Mouse (Mus musculus) intestine, embryonic 16.5 days (tissue): ENCODE data around the gene Ush2a. TPM values are rescaled to one million over a fixed set of nuclear protein-coding genes. Genes with fewer than 3 reads are reported as not detected.

Experiments used
- ATAC-seq: fragments of 200-750 bp; cut with Nextera tagmentation; 2 replicates; pipeline ENCODE4 v1.8.0; 2017; ENCODE audit warnings: moderate TSS enrichment, moderate library complexity
- H3K27ac ChIP-seq: fragments of 300-500 bp; sonication (generic); 2 replicates; pipeline ENCODE4 v1.5.1; 2014; ENCODE audit warnings: mild to moderate bottlenecking, low read length
- H3K27me3 ChIP-seq: fragments of 300-500 bp; sonication (generic); replicated peaks from 2 replicates; pipeline ENCODE4 v1.6.1; 2014; ENCODE audit warnings: low read length, control low read depth, mixed read lengths; ENCODE audit not compliant: control insufficient read depth, insufficient read depth
- H3K36me3 ChIP-seq: fragments of 300-500 bp; sonication (generic); 2 replicates; pipeline ENCODE4 v1.6.1; 2014; ENCODE audit warnings: low read length, control low read depth; ENCODE audit not compliant: control insufficient read depth, insufficient read depth
- H3K4me1 ChIP-seq: fragments of 300-500 bp; sonication (generic); 2 replicates; pipeline ENCODE4 v1.6.1; 2014; ENCODE audit warnings: low read length, control low read depth, mixed read lengths; ENCODE audit not compliant: control insufficient read depth, insufficient read depth
- H3K4me2 ChIP-seq: fragments of 300-500 bp; sonication (generic); 2 replicates; pipeline ENCODE4 v1.6.1; 2014; ENCODE audit warnings: low read depth, low read length, control low read depth
- H3K4me3 ChIP-seq: fragments of 300-500 bp; sonication (generic); 2 replicates; pipeline ENCODE4 v1.5.1; 2014; ENCODE audit warnings: mild to moderate bottlenecking, low read length
- H3K9ac ChIP-seq: fragments of 300-500 bp; sonication (generic); 2 replicates; pipeline ENCODE4 v1.6.1; 2014; ENCODE audit warnings: low read depth, low read length
- H3K9me3 ChIP-seq: fragments of 300-500 bp; sonication (generic); 2 replicates; pipeline ENCODE4 v1.6.1; 2016; ENCODE audit warnings: low read length, control low read depth; ENCODE audit not compliant: control insufficient read depth
- WGBS: fragments of 180-500 bp; shearing (Covaris S2); extraction: QIAGEN DNeasy Blood & Tissue Kit; methylation state at CpG from one replicate; pipeline ENCODE4 v1.1.7; 2014; 5-methylcytosine and 5-hydroxymethylcytosine counted together
- polyA plus RNA-seq: library from polyadenylated mRNA; unstranded; fragments of >200 nt; fragmentation: Nextera tagmentation; extraction: Ambion mirVana; gene quantifications from 2 replicates; pipeline ENCODE4 v1.2.1, GENCODE M21; 2015

The Ush2a gene
- polyA plus RNA-seq, 1 experiment from 2014 or later: 0.06 TPM

- no peak for ATAC-seq
- no peaks in the 10 kb centered on the region for H3K36me3 ChIP-seq
- H3K27me3 ChIP-seq: no peaks in the 10 kb centered on the region
- H3K4me1 ChIP-seq: no peaks in the 10 kb centered on the region
- H3K4me2 ChIP-seq: no peak overlapping the region
- no peak overlapping the region for H3K9ac ChIP-seq
- no peak overlapping the region for H3K4me3 ChIP-seq
- no peaks in the 10 kb centered on the region for H3K9me3 ChIP-seq
- no peak overlapping the region for H3K27ac ChIP-seq
- WGBS: 86% methylated on average over 5 of the region's 5 CpGs
These were observed 243.1 kb downstream of the Ush2a start for GRCm38 (mm10) chr1:188504958-188505357.

- WGBS: 77% methylated on average over 8 of the region's 8 CpGs
- Histone ChIP-seq H3K27me3 (no peaks in the 10 kb centered on the region), H3K4me3 (no peak overlapping the region), H3K27ac (no peak overlapping the region), H3K4me1 (no peaks in the 10 kb centered on the region), H3K9me3 (no peaks in the 10 kb centered on the region), H3K9ac (no peak overlapping the region), H3K36me3 (no peaks in the 10 kb centered on the region), H3K4me2 (no peak overlapping the region)
- no peak for ATAC-seq
These were observed 257.0 kb downstream of the Ush2a start for GRCm38 (mm10) chr1:188518792-188519191.

DNA sequence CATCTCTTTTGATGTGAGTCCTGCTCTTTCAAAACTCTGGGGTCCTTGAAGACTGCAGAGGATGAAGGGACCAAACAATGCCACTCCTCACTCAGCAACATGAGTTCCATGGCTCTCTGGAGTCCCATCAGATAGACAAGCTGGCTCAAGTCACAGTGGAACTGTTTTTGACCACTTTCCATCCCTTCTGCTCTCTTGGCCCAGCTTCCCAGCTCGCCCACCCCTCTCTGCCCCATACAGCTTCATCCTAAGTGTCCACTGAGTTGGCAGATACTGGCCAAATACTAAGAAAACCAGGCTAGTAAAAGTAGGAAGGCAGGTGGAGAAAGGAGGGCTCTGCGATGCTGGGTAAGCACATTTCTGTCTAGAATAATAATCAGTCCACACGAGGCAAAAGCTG lies 265.6 kb downstream of the Ush2a start:
- Histone ChIP-seq H3K9ac (no peak overlapping the region), H3K9me3 (no peaks in the 10 kb centered on the region), H3K4me2 (no peak overlapping the region), H3K4me3 (no peak overlapping the region), H3K4me1 (no peaks in the 10 kb centered on the region), H3K36me3 (no peaks in the 10 kb centered on the region), H3K27me3 (no peaks in the 10 kb centered on the region), H3K27ac (no peak overlapping the region)
- 73% methylated on average over 3 of the region's 3 CpGs for WGBS
- ATAC-seq: no peak

DNA sequence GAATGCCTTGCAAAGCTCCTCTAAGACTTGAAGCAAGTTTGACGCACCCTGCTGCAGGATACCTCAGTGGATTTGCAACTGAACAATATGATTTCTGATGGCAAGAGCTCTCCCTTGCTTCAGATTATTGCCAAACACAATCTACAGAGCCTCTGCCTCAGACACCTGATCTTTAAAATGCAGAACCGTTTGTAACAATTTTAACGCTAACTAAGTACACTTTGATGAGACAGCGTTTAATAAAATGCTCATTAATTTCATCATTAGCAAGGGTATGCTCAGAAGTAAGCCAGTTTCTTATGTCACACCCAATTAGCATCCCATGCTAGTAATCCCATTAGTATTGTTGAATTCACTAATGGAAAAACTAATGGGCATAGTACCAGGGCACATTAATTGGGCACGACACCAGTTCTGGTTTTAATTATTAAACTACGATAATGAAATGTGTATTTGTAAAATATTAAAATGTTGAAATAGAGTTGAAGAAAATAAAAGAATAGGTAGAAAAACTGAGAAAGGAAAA lies 267.8 kb downstream of the Ush2a start:
- no peaks in the 10 kb centered on the region for H3K27me3 ChIP-seq
- no peak for ATAC-seq
- no peaks in the 10 kb centered on the region for H3K4me1 ChIP-seq
- no peak overlapping the region for H3K9ac ChIP-seq
- H3K4me2 ChIP-seq: no peak overlapping the region
- H3K4me3 ChIP-seq: no peak overlapping the region
- H3K27ac ChIP-seq: no peak overlapping the region
- 90% methylated on average over 6 of the region's 6 CpGs for WGBS
- H3K9me3 ChIP-seq: no peaks in the 10 kb centered on the region
- no peaks in the 10 kb centered on the region for H3K36me3 ChIP-seq

DNA sequence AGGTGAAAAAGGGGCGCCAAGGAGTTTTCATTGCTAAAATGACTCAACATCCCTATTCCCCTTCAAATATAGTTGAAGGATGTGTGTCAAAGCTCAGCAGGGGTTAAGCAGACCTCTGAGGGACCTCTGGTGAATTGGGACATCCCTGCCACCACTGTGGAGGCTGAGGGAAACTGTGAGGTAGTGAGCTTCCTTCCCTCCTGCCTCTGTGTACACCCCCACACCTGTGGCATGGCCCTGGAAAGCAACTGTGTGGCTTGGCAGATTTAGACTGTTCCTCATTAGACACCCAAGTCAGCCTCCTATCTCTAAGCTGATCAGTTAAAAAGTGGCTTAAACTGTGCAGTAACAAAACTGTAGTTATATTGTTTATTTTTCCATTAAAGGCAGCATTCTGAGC lies 275.2 kb downstream of the Ush2a start:
- no peak overlapping the region for H3K9ac ChIP-seq
- H3K4me1 ChIP-seq: no peaks in the 10 kb centered on the region
- H3K4me3 ChIP-seq: no peak overlapping the region
- H3K36me3 ChIP-seq: no peaks in the 10 kb centered on the region
- no peak for ATAC-seq
- H3K27ac ChIP-seq: no peak overlapping the region
- no peak overlapping the region for H3K4me2 ChIP-seq
- no peaks in the 10 kb centered on the region for H3K9me3 ChIP-seq
- no peaks in the 10 kb centered on the region for H3K27me3 ChIP-seq
- 75% methylated on average over 1 of the region's 1 CpGs for WGBS

GRCm38 (mm10) chr1:188539621-188540020 lies 277.8 kb downstream of the Ush2a start:
- H3K27me3 ChIP-seq: no peaks in the 10 kb centered on the region
- H3K9me3 ChIP-seq: no peaks in the 10 kb centered on the region
- no peak overlapping the region for H3K4me2 ChIP-seq
- H3K4me1 ChIP-seq: no peaks in the 10 kb centered on the region
- 97% methylated on average over 5 of the region's 5 CpGs for WGBS
- H3K4me3 ChIP-seq: no peak overlapping the region
- H3K27ac ChIP-seq: no peak overlapping the region
- no peak overlapping the region for H3K9ac ChIP-seq
- no peaks in the 10 kb centered on the region for H3K36me3 ChIP-seq
- no peak for ATAC-seq

- Histone ChIP-seq H3K4me3 (no peak overlapping the region), H3K9ac (no peak overlapping the region), H3K4me2 (no peak overlapping the region), H3K4me1 (no peaks in the 10 kb centered on the region), H3K27ac (no peak overlapping the region), H3K27me3 (no peaks in the 10 kb centered on the region), H3K9me3 (no peaks in the 10 kb centered on the region), H3K36me3 (no peaks in the 10 kb centered on the region)
- 92% methylated on average over 3 of the region's 3 CpGs for WGBS
- ATAC-seq: no peak
These were observed 279.7 kb downstream of the Ush2a start for GRCm38 (mm10) chr1:188541492-188541891.

DNA sequence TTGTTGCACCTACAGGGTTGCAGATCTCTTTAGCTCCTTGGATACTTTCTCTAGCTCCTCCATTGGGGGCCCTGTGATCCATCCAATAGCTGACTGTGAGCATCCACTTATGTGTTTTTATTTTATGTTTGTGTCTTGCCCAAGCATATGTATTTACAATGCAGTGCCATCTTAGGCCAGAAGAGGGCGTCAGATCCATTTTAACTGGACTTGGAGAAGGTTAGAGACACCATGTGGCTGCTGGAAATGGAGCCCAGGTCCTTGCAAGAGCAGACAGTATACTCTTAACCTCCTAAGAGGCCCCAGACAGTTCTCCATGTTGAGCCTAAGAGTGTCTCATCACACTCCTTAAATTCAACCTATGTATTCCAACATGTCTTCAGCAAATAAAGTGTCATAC lies 281.5 kb downstream of the Ush2a start:
- no peak for ATAC-seq
- Histone ChIP-seq H3K4me2 (no peak overlapping the region), H3K4me3 (no peak overlapping the region), H3K4me1 (no peaks in the 10 kb centered on the region), H3K9me3 (no peaks in the 10 kb centered on the region), H3K9ac (no peak overlapping the region), H3K36me3 (no peaks in the 10 kb centered on the region), H3K27me3 (no peaks in the 10 kb centered on the region), H3K27ac (no peak overlapping the region)
- WGBS: 27% methylated on average over 1 of the region's 1 CpGs

- no peak for ATAC-seq
- Histone ChIP-seq H3K27me3 (no peaks in the 10 kb centered on the region), H3K27ac (no peak overlapping the region), H3K9ac (no peak overlapping the region), H3K4me1 (no peaks in the 10 kb centered on the region), H3K4me2 (no peak overlapping the region), H3K9me3 (no peaks in the 10 kb centered on the region), H3K36me3 (no peaks in the 10 kb centered on the region), H3K4me3 (no peak overlapping the region)
- 76% methylated on average over 13 of the region's 13 CpGs for WGBS
These were observed 287.9 kb downstream of the Ush2a start for GRCm38 (mm10) chr1:188549686-188550085.

DNA sequence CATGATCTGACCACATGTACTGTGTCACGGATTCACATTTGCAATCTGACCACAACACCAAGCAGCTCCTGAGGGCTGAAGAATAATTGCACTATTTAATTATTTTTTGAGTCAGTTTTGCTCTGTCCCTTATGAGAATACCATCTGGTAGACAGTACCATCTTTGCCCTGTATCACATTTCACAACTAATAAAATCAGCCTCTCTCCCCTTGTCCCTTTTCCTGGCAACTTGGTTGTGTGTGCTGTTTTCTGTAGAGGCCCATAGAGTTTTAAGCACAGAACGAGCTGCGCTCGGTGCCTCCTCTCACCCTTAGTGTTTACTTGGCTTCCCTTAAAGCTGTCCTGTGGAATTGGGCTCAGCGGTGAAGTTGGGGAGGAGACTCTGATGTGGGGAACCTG lies 290.0 kb downstream of the Ush2a start:
- Histone ChIP-seq H3K4me2 (no peak overlapping the region), H3K9ac (no peak overlapping the region), H3K27me3 (no peaks in the 10 kb centered on the region), H3K9me3 (no peaks in the 10 kb centered on the region), H3K27ac (no peak overlapping the region), H3K36me3 (no peaks in the 10 kb centered on the region), H3K4me1 (no peaks in the 10 kb centered on the region), H3K4me3 (no peak overlapping the region)
- WGBS: 71% methylated on average over 5 of the region's 5 CpGs
- no peak for ATAC-seq
